Mouse (Mus musculus): Measurements from ENCODE around the gene Pdzd7.

The Pdzd7 gene

GRCm38 (mm10) chr19:45045651-45046050, at the start of gene Pdzd7:
Gene Pdzd7, minus strand, starts transcription at chr19:45045717.
- no peak for DNase-seq (ENCODE audit: low read depth)

- DNase-seq (ENCODE audit: low read depth): peak; percentile 92
These were observed 36.5 kb upstream of the Pdzd7 start for GRCm38 (mm10) chr19:45081841-45082550.

GRCm38 (mm10) chr19:45081279-45081678, 35.8 kb upstream of the Pdzd7 start:
- DNase-seq (ENCODE audit: low read depth): peak; percentile 92

- DNase-seq (ENCODE audit: low read depth): peak; percentile 55
These were observed 35.2 kb upstream of the Pdzd7 start for GRCm38 (mm10) chr19:45080711-45081110.

GRCm38 (mm10) chr19:45079769-45080515, 34.4 kb upstream of the Pdzd7 start:
- peak; percentile 93 for DNase-seq (ENCODE audit: low read depth)

GRCm38 (mm10) chr19:45078971-45079764, 33.7 kb upstream of the Pdzd7 start:
- peak; percentile 80 for DNase-seq (ENCODE audit: low read depth)

- no peak for DNase-seq (ENCODE audit: low read depth)
These were observed 32.5 kb upstream of the Pdzd7 start for GRCm38 (mm10) chr19:45077742-45078645.

GRCm38 (mm10) chr19:45076586-45077510, 31.3 kb upstream of the Pdzd7 start:
- DNase-seq (ENCODE audit: low read depth): peak; percentile 80

- peak; percentile 24 for DNase-seq (ENCODE audit: low read depth)
These were observed 30.6 kb upstream of the Pdzd7 start for GRCm38 (mm10) chr19:45076036-45076575.

GRCm38 (mm10) chr19:45075323-45076035, 30.0 kb upstream of the Pdzd7 start:
- peak; percentile 90 for DNase-seq (ENCODE audit: low read depth)

GRCm38 (mm10) chr19:45074580-45075322, 29.2 kb upstream of the Pdzd7 start, which contains the start of gene Kazald1:
Gene Kazald1, plus strand, starts transcription at chr19:45075241.
- DNase-seq (ENCODE audit: low read depth): peak; percentile 99

GRCm38 (mm10) chr19:45073871-45074542, 28.5 kb upstream of the Pdzd7 start:
- DNase-seq (ENCODE audit: low read depth): peak; percentile 96

GRCm38 (mm10) chr19:45067758-45068510, 22.4 kb upstream of the Pdzd7 start:
- DNase-seq (ENCODE audit: low read depth): no peak

GRCm38 (mm10) chr19:45067170-45067569, 21.7 kb upstream of the Pdzd7 start:
- DNase-seq (ENCODE audit: low read depth): no peak

GRCm38 (mm10) chr19:45065226-45065625, 19.7 kb upstream of the Pdzd7 start:
- no peak for DNase-seq (ENCODE audit: low read depth)

GRCm38 (mm10) chr19:45063565-45064292, 18.2 kb upstream of the Pdzd7 start:
- DNase-seq (ENCODE audit: low read depth): peak; percentile 67

- DNase-seq (ENCODE audit: low read depth): no peak
These were observed 13.3 kb upstream of the Pdzd7 start for GRCm38 (mm10) chr19:45058841-45059240.
